Mouse (Mus musculus): Measurements from ENCODE around the gene Mllt1.
"Not testable (repeated sequence)": the region's sequence is repeated elsewhere in the genome, so short reads cannot be mapped to it uniquely, and the experiment has no call there.

Mllt1 gene

DNA sequence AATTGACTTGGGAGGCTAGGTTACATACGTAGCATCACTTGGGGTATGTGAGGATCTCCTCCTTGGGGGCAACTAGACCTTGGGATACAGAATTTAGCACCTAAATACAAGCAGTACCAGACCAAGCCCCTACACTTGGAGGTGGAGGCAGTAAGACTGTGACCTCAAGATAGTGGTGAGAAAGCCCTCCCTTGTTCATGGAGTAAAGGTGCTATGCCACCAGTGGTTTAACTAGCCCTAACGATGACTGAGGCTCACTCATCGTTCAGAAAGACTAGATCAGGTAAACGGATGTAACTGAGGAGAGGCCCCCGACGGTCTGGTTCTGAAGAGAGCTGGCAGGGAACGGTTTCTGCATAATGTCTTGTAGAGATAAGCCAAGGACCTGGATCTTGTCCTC is 1.5 kb upstream of the Mllt1 start:
- DNase-seq (ENCODE audit: low read depth, low spot score), result no peak

DNA sequence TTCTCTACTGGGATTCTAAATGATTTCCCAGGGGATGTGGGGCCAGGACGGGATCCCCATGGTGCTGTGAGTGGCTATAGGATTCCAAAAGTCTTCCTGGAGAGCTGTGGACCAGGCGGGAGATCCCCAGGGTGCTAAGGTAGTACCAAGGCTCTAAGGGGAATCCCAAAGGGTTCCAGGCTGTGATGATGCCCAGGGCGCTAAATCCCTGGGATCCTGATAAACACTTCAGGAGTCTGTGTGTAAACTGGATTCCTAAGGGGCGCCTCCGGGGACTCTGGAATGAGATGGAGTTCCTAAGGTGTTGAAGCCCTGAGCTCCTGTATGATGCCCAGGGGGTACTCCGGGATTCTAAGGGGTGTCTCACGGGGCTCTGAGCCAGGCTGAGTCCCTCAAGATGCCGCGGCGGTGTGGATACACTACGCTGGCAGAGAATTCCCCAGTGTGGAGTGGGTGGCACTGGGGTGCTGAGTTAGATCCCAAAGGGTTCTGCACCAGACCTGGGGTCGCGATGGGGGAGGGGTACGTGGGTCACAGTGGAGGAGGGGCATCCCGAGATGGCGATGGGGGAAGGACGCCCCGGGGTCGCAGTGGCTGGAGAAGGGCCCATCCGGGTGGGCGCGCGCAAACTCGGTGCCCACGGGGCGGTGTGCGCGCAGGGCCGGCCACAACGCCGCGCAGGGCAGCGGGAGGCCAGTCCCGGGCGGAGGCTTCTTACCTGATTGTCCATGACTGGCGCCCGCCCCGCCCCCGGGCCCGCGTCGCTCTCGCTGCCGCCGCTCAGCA is 477 bp downstream of the Mllt1 start:
- DNase-seq (ENCODE audit: low read depth, low spot score), result no peak

DNA sequence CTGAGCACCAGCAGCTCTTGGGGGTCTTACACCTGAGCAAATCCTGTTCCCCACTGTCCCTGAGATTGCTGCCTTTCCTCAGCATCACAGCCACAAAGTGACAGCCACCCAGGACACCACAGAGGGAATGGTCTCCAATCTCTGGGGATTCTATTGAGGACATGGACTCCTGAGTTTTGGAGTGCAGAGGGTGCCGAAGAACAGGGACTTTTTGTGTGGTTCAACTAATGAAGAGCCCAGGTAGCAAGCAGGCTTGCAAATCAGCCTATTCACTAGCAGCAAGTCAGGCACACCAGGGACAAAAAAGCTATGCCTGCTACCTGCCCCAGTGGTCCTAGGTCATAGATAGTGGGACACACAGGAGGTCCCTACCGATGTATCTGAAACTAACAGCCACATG is 1.8 kb downstream of the Mllt1 start:
- no peak for DNase-seq (ENCODE audit: low read depth, low spot score)

DNA sequence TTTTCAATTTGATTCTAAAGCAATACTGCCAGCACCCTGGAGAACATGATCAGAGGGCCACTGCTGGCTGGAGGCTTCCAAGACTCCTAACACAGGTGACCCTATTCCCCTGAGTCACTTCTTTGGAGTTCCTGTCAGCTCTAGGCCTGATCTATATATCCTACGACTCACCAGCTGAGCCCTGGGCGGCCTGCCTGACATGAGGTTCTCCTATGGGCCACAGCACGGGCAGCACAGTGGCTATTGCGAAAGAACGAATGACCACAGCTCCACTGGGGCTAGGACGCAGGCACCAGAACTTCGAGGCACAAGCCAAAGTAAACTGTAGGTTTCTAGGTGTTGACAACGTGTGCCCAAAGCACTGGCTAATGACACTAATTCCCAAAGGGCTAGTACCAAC is 5.2 kb downstream of the Mllt1 start:
- DNase-seq (ENCODE audit: low read depth, low spot score), result no peak

DNA sequence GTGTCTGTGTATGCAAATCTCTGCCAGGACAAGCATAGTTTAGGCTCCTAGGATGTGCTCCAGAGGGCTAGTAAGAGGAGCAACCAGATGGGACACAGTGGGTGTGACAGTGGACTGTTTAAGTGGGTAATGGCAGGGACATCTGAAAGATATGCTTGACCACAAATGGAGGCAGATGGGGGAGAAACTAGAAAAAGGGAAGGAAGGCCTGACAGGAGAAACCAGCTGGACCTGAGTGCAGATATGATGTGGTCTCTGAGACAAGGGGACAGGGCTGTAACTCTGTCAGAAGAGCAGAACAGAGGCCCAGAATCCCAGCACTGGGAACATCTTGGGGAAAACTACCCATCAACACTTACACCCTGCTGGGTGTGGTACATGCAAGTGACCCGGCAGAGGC is 5.7 kb downstream of the Mllt1 start:
- no peak for DNase-seq (ENCODE audit: low read depth, low spot score)

DNA sequence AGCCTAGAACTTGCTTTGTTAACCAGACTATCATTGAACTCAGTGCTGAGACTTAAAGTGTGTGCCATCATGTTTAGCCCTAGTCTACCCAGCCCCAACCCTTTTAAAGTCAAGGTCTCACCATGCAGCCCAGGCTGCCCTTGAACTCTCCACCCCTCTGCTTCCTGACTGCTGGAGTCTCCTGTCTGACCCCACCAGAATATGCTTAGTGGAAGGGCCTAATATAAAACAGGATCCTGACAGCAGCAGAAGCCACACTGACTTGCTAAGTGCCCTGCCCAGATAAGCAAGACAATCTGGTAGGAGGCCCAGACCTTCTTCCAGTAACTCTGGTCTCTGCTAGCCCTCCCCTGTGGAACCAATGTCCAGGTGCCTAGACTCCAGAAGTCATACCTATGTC is 6.1 kb downstream of the Mllt1 start:
- DNase-seq (ENCODE audit: low read depth, low spot score), result no peak

DNA sequence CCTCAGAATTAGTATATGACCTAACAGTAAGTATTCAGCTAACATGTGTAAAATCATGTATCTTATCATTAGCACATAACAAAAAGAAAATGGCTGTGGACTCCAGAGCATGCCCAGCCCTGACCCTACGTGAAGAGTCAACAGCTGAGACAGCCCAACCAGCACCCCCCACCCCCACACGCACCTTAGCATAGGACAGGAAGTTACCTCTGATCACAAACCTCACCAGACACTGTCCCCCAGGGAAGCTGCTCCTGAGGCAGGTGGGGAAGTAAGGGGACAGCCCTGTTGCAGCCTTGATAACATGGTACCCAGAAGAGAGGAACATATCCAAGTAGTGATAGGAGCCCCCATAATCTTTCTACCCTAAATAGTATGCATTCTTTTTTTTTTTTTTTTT is 9.2 kb downstream of the Mllt1 start:
- no peak for DNase-seq (ENCODE audit: low read depth, low spot score)

DNA sequence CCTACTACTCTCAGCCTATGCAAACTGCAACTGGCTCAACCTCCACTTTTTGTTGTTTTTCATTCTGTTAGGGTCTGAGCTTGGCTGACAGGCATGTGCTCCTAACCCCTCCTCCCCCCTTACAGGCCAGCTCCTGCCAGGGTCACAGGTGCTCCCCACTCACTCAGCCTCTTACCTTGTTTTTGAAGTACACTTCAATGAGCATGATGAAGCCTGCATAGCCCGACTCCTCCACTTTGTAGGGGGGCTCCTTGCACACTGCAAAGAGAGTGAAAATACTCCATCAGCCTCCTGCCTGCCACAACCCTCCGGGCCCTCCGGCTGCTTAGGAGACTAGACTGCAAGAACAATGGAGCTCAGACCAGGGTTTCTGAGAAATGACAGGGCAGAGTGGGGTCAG is 15.5 kb downstream of the Mllt1 start:
- DNase-seq (ENCODE audit: low read depth, low spot score), result no peak

DNA sequence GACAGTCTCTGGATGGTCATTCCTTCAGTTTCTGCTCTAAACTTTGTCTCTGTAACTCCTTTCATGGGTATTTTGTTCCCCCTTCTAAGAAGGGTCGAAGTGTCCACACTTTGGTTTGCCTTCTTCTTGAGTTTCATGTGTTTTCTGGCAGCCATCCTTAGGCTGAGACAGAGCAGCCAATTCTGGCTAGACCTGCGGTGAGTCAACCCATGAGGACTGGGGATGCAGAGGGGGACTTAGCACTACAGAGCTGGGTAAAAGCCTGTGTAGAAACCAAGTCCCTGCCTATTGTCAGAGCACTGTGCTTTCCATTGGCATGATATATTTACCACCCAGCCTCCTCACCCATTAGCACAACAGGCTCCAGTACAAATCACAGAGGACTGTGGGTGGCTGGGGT is 18.0 kb downstream of the Mllt1 start:
- DNase-seq (ENCODE audit: low read depth, low spot score), result no peak

DNA sequence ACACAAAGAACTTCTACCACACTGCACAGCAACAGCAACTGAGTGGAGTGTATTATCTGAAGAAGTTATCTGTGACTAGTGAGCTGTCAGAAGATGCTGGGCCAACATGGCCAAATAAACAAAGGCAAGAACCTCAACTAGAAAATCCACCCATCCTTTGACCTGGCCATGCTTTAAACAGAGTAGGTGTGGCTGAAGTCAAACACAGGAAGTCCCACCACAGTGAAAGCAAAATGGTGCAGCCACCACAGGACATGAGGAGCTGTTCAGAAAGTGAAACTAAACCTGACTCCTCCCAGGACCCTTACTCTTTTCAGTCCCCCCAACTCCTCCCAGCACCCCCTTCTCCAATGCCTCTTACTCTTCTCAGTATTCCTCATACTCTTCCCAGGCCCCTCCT is 21.8 kb downstream of the Mllt1 start:
- no peak for DNase-seq (ENCODE audit: low read depth, low spot score)

DNA sequence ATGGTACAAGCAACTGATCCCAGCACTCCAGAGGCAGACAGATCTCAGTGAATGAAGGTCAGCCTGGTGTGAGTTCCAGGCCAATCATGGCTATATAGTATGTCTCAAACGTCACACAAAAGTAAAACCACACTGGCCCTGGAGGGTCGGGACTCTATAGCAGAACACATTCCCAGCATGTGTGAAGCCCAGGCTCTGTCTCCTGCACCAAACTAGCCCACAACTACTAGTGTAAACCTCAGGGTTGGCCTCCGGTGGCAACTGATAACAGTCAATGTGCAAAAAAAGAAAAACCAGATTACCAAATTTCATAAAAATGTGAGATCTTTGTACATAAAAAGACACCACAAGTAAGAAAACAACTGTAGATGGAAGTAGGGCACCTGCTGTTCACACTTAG is 22.2 kb downstream of the Mllt1 start:
- DNase-seq (ENCODE audit: low read depth, low spot score), result no peak

DNA sequence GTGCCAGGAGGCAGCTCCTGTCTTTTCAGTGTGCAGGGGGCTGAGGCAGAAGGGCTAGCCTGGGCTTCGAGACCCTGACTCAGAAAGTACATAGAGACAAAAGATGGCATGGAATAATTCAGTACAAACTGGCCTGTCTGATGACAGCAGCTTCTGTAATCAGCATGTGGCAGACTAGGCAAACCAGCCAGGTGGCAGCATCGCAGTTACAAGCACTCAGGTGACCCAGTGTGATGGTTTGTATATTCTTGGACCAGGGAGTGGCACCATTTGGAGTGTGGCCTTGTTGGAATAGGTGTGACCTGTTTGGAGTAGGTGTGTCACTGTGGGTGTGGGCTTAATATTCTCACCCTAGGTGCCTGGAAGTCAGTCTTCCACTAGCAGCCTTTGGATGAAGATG is 25.5 kb downstream of the Mllt1 start:
- not testable (repeated sequence) for DNase-seq (ENCODE audit: low read depth, low spot score)

DNA sequence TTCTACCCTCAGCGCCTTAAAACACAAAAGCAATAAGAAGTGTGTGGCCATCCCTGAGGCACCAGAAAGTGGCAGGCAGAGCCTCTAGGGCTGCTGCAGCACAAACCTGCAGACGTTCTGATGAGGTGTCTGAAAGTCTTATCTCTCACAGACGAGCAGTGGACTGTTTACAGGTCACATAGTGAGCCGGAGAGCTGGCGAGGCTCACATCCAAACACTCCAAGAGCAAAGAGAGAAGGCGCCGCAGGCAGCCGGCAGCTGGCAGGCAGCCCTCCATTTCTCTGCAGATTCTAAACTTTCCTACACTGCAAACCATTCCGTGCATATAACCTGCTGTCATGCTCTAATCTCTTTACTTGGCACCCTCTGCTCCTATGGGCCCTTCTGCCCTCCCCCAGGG is 27.3 kb downstream of the Mllt1 start:
- no peak for DNase-seq (ENCODE audit: low read depth, low spot score)

DNA sequence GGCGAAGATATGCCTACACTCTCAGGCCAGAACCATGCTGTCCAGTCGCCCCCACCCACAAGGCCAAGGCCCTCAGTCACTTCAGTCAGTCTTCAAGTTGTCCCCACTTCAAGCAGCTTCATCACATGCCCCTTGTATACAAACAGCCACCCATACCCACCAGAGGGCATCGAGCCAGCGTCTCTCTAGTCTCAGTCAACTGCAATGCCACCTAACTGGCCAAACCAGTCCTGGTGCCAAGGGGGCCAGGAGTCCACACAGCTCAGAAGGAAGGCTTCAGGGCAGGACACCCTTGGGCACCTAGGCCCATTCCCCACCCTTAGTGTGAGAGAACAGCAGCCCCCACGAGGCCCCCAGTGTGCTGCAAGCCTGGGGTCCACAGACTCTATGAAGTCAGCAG is 28.1 kb downstream of the Mllt1 start:
- no peak for DNase-seq (ENCODE audit: low read depth, low spot score)

DNA sequence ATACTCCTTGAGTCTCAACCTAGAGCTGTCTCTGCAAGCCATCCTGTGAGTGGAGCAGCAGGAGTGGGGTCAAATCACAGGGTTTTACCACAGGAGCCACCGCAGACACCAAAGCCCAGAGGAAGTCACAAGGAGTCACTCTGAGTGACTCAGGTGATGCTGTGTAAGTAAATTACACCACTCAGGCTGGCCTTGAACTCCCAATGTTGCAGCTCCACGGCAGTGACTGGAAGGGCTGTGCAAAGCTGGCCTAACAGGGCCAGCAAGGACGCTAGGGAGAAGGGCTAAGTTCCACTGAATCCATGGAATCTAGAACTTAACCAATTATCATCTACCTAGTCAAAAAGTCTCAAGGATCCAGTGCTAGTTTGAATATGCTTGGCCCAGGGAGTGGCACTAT is 29.0 kb downstream of the Mllt1 start:
- no peak for DNase-seq (ENCODE audit: low read depth, low spot score)

DNA sequence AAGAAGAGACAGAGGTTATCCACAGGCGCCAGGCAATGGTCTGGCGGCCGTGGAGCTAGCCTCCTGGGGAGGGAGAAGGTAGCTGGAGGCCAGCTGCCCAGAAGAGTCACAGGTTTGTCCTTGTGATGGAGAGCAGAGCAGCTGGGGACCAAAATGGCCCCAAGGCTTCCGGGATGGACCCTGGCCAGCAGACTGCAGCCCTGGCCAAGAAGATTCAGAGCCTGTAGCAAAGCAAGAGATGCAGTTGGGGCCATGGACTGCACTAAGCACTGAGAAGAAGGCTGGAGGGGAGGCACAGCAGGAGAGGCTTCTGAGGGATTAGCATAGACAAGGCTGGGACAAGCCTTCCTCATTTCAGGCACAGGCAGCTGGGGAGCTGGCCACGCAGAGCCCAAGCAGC is 32.5 kb downstream of the Mllt1 start:
- no peak for DNase-seq (ENCODE audit: low read depth, low spot score)

DNA sequence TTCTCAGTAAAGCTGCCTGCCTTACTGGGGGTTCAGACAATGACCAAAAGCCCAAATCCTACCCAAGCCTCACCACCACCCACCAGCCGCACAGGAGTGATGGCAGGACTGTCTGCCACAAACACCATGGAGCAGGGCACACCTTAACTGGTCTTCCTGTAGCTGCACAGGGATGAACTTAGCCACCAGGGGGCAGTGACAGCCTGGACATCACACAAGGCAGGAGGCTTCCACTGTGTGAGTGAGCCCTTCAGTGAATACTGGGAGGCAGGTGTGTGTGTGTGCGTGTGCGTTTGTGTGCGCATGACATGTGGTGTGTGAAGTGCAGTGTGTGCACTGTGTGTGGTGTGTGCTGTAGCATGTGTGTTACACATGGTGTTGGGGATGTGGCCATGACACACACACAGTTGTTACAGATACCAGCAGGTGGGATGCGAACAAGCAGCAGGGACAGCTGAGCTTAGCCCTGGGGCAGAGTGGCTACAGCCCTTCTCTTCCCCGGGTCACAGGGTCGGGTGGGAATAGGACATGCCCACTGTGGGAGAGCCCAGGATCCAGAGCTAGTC is 37.5 kb downstream of the Mllt1 start:
- peak; percentile 34 for DNase-seq (ENCODE audit: low read depth, low spot score)

DNA sequence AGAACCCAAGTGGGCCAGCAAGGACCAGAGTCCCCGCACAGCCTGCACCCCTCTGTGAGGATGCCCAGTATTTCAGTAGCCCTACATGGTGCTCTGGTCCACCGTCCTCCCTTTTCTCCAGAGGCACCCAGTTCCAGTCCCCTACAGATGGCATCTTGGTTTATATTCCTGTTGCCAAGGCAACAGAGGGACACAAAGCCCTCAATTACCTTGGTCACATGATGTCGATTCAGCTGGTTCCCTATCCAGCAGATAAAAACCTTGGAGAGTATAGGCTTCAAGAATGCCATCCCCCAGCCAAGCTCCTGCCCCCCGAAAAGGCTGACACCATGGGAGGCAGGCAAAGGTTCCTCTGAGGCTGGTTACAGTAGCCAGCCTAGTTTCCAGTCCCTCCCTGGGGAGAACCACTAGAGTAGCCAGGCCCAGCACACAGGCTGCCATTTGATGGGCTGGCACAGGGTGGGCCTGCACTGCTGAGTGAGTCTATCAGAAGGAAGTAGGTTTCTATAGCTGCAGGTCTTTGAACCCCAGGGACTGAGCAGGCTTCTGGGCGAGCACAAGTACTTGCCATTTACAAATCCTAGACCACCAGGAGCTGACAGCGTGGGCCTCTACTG is 38.6 kb downstream of the Mllt1 start:
- no peak for DNase-seq (ENCODE audit: low read depth, low spot score)

DNA sequence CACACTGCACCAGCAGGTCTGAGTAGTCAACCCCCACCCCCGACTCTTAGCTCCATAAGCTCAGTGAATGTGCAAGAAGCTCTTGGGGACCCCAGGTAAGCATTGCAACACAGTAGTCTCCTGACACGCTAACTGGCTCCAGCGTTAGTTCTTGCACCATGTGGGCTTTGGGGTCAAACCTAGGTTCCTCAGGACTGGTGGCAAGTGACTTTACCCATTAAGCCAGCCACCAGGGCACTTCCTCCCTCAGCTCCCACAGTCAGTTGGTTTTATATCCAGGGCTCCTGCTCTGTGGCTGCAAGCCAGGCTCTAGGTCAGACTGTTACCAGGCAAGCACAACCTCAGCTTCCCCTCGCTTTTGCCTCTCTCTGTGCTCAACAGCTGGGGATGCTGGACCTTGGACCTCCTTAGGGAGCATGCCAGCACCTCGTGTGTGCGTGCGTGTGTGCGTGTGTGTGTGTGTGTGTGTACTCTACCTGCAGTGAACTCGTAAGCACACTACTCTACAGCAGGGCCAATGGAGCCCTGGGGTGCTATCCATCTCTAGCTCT is 39.8 kb downstream of the Mllt1 start:
- DNase-seq (ENCODE audit: low read depth, low spot score), result no peak

DNA sequence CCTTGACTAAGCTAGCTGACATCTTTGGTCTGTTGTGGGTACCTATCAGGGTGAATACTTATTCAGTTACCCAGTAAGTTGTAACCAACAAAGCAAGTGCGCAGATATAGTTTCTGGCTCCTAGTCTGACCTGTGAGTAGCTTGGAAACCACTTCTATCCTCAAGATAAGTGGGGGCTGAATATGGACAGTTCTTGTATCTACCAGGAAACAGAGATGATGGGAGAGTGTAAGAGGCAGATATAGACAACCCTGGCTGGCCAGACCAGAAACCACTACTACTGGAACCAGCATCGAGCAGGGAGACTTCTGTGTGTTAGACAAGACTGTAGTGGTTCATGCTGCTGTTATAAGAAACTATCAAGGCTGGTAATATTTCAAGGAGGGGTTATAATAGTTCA is 45.2 kb downstream of the Mllt1 start:
- no peak for DNase-seq (ENCODE audit: low read depth, low spot score)

DNA sequence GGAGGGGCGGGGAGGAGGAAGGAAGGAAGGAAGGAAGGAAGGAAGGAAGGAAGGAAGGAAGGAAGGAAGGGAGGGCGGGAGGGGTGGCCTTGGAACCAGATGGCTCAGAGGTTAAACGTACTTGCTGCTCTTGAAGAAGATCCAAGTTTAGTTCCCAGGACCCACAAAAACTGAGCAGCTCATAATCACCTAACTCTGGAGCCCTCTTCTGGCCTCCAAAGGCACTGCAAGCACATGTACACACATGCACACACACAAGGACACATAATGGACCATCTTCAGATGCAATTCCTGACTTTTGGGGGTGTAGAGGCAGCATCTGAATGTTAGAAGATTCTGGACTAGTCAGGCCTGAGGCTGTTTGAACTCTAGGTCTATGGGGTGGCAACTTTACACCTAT is 47.2 kb downstream of the Mllt1 start:
- no peak for DNase-seq (ENCODE audit: low read depth, low spot score)

DNA sequence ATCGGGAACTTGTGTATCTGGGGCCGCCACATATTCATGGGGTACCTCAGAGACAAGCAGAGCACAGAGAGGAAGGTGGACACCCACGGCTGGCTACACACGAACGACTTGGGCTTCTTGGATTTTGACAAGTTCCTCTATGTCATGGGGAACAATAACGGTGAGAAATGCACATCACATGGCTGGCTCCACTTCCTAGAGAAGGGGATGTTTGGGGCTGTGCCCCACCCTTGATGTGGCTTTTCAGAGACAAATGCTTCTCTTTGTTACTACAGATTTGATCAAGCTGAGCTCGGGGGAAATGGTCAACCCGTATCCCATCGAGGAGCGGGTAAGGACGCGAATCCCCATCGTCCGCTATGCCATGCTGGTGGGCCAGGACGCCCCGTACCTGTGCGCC is 50.4 kb downstream of the Mllt1 start:
- DNase-seq (ENCODE audit: low read depth, low spot score), result no peak

DNA sequence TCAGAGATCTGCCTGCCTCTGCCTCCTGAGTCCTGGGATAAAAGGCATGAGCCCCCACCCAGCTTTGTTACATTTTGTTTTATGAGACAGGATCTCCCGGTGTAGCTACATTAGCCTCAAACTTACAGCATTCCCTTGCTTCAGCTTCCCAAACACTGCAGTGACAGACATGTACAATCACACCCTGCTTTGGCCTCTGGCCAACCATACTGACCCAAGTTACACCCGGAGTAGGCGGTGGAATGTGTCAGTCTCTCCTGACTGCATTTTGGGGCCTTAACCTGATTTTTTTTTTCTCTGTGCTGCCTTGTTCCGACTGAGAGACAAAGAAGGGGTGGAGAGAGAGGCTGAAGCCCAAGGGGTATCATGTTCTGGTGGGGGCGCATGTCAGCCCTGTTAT is 50.9 kb downstream of the Mllt1 start:
- DNase-seq (ENCODE audit: low read depth, low spot score), result no peak

Measured in c-Kit-negative CD71-positive TER-119-positive erythroid progenitor cells, embryonic 14.5 days (primary cell).